Mouse (Mus musculus) erythroblast, embryonic 14.5 days (primary cell): ENCODE measurements around the gene Pigl.
"Not testable (repeated sequence)": the region's sequence is repeated elsewhere in the genome, so short reads cannot be mapped to it uniquely, and the experiment has no call there.

ENCODE experiments used
- GATA1 ChIP-seq: IDR thresholded peaks from 2 replicates; pipeline ENCODE4 v1.6.1; 2012; ENCODE audit warnings: low read length, inconsistent platforms, mixed read lengths
- TAL1 ChIP-seq: IDR thresholded peaks from 3 replicates; pipeline ENCODE4 v1.6.1; 2012; ENCODE audit warnings: low read length, inconsistent platforms, mixed read lengths

DNA sequence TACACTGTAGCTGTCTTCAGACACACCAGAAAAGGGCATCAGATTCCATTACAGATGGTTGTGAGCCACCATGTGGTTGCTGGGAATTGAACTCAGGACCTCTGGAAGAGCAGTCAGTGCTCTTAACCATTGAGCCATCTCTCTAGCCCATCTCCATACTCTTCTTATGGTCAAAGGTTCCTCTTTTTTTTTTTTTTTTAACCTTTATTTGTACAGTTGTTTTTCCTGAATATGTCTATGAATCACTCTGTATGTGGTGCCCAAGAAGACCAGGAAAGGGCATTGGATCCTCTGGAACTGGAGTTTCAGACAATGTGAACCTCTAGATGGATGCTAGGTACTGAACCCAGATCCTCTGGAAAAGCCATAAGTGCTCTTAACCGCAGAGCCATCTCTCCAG is 4.3 kb downstream of the Pigl start:
- not testable (repeated sequence) for TF ChIP-seq TAL1, GATA1
